Mouse (Mus musculus) thymus, adult 2 months (tissue): ENCODE measurements around the gene Samd4b.

Experiments used
- CTCF ChIP-seq: fragments of 200-500 bp; IDR thresholded peaks from 2 replicates; pipeline ENCODE4 v1.5.1; 2012; ENCODE audit warnings: mild to moderate bottlenecking, control low read depth, low read length, moderate library complexity, borderline replicate concordance; ENCODE audit not compliant: control insufficient read depth, poor library complexity, insufficient read depth; ENCODE audit errors: extremely low read depth
- POLR2A ChIP-seq: fragments of 200-500 bp; IDR thresholded peaks from 2 replicates; pipeline ENCODE4 v1.6.1; 2012; ENCODE audit warnings: mild to moderate bottlenecking, low read length, control low read depth, moderate library complexity; ENCODE audit not compliant: control insufficient read depth, poor library complexity, insufficient read depth; ENCODE audit errors: extremely low read depth

DNA sequence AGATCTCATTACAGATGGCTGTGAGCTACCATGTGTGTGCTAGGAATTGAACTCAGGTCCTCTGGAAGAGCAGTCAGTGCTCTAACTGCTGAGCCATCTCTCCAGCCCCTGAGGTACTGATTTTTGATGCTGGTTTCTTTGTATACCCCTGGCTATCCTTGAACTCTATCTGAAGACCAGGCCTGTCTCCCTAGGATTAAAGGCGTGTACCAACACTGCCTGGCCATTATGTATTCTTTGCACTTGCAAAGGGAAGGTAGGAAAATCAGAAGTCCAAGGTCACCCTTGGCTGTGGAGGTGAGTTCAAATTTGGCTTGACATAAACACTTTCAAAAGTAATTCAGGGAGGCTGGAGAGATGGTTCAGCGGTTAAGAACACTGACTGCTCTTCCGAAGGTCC lies 243.3 kb downstream of the Samd4b start:
- TF ChIP-seq CTCF (no peak), POLR2A (no peak)
